Mouse (Mus musculus) intestine, embryonic 15.5 days (tissue): ENCODE results near the gene Trim45. TPM values are rescaled to one million over a fixed set of nuclear protein-coding genes. Genes with fewer than 3 reads are reported as not detected.

Experiments
- ATAC-seq: fragments of 200-750 bp; cut with Nextera tagmentation; 2 replicates; pipeline ENCODE4 v1.8.0; 2017; ENCODE audit warnings: moderate TSS enrichment, moderate library complexity
- H3K27ac ChIP-seq: fragments of 300-500 bp; sonication (generic); 2 replicates; pipeline ENCODE4 v1.5.1; 2015; ENCODE audit warnings: mild to moderate bottlenecking, inconsistent platforms
- H3K27me3 ChIP-seq: fragments of 300-500 bp; sonication (generic); replicated peaks from 2 replicates; pipeline ENCODE4 v1.6.1; 2015; ENCODE audit warnings: inconsistent platforms
- H3K36me3 ChIP-seq: fragments of 300-500 bp; sonication (generic); 2 replicates; pipeline ENCODE4 v1.6.1; 2015; ENCODE audit warnings: inconsistent platforms
- H3K4me1 ChIP-seq: fragments of 300-500 bp; sonication (generic); replicated peaks from 2 replicates; pipeline ENCODE4 v1.6.1; 2015; ENCODE audit warnings: inconsistent platforms
- H3K4me2 ChIP-seq: fragments of 300-500 bp; sonication (generic); replicated peaks from 2 replicates; pipeline ENCODE4 v1.6.1; 2015; ENCODE audit warnings: mild to moderate bottlenecking, inconsistent platforms
- H3K4me3 ChIP-seq: fragments of 300-500 bp; sonication (generic); replicated peaks from 2 replicates; pipeline ENCODE4 v1.5.1; 2015; ENCODE audit warnings: inconsistent platforms
- H3K9ac ChIP-seq: fragments of 300-500 bp; sonication (generic); 2 replicates; pipeline ENCODE4 v1.6.1; 2015; ENCODE audit warnings: inconsistent platforms
- H3K9me3 ChIP-seq: fragments of 300-500 bp; sonication (generic); 2 replicates; pipeline ENCODE4 v1.6.1; 2016; ENCODE audit warnings: inconsistent platforms
- WGBS: fragments of 180-500 bp; shearing (Covaris S2); methylation state at CpG from one replicate; pipeline ENCODE4 v1.1.7; 2015; 5-methylcytosine and 5-hydroxymethylcytosine counted together
- polyA plus RNA-seq: library from polyadenylated mRNA; unstranded; fragments of >200 nt; fragmentation: Nextera tagmentation; extraction: Ambion mirVana; gene quantifications from 2 replicates; pipeline ENCODE4 v1.2.1, GENCODE M21; 2015

The Trim45 gene
- polyA plus RNA-seq, 1 experiment from 2014 or later, result 3.8 TPM

- no peaks in the 10 kb centered on the region for H3K9me3 ChIP-seq
- no peak overlapping the region for H3K4me2 ChIP-seq
These were observed 11.0 kb upstream of the Trim45 start for GRCm38 (mm10) chr3:100911026-100911425.

GRCm38 (mm10) chr3:100911498-100912213 is 10.3 kb upstream of the Trim45 start:
- 39% methylated on average over 7 of the region's 7 CpGs for WGBS
- 0 out of 2 replicates have a peak, but pooled peaks cover 5% of the 10 kb centered on the region for H3K4me1 ChIP-seq

More at GRCm38 (mm10) chr3:100911026-100911425, 11.0 kb upstream of the Trim45 start:
- Histone ChIP-seq H3K27ac (peak overlapping the region; percentile 24; the same call in 1 of the 2 replicates), H3K4me3 (no peak overlapping the region), H3K9ac (no peak overlapping the region), H3K27me3 (no peaks in the 10 kb centered on the region), H3K4me1 (0 out of 2 replicates have a peak, but pooled peaks cover 5% of the 10 kb centered on the region), H3K36me3 (no peaks in the 10 kb centered on the region)
- 45% methylated on average over 9 of the region's 9 CpGs for WGBS
- no peak for ATAC-seq

GRCm38 (mm10) chr3:100916844-100917243 is 5.2 kb upstream of the Trim45 start:
- Histone ChIP-seq H3K27ac (no peak overlapping the region), H3K36me3 (no peaks in the 10 kb centered on the region), H3K27me3 (no peaks in the 10 kb centered on the region), H3K4me1 (no peaks in the 10 kb centered on the region), H3K4me3 (no peak overlapping the region), H3K4me2 (no peak overlapping the region), H3K9ac (no peak overlapping the region), H3K9me3 (no peaks in the 10 kb centered on the region)
- WGBS, result 15% methylated on average over 7 of the region's 7 CpGs
- ATAC-seq, result no peak

More at GRCm38 (mm10) chr3:100911498-100912213, 10.3 kb upstream of the Trim45 start:
- ATAC-seq, result peak; percentile 79
- no peaks in the 10 kb centered on the region for H3K27me3 ChIP-seq
- no peaks in the 10 kb centered on the region for H3K9me3 ChIP-seq
- no peaks in the 10 kb centered on the region for H3K36me3 ChIP-seq
- no peak overlapping the region for H3K4me3 ChIP-seq
- H3K4me2 ChIP-seq, result no peak overlapping the region
- 0 out of 2 replicates have a peak overlapping the region, but pooled peaks have one; percentile 25 for H3K27ac ChIP-seq
- no peak overlapping the region for H3K9ac ChIP-seq

GRCm38 (mm10) chr3:100920611-100921140 is 1.3 kb upstream of the Trim45 start:
- H3K9ac ChIP-seq, result no peak overlapping the region
- H3K4me1 ChIP-seq, result peaks cover 9% of the 10 kb centered on the region
- H3K4me3 ChIP-seq, result no peak overlapping the region
- no peaks in the 10 kb centered on the region for H3K9me3 ChIP-seq
- H3K27ac ChIP-seq, result no peak overlapping the region
- WGBS, result 76% methylated on average over 9 of the region's 9 CpGs
- no peaks in the 10 kb centered on the region for H3K36me3 ChIP-seq
- no peak overlapping the region for H3K4me2 ChIP-seq
- no peak for ATAC-seq
- no peaks in the 10 kb centered on the region for H3K27me3 ChIP-seq

GRCm38 (mm10) chr3:100922506-100923375 is 739 bp downstream of the Trim45 start:
- Histone ChIP-seq H3K4me3 (peak overlapping the region; percentile 55), H3K4me1 (peaks cover 9% of the 10 kb centered on the region), H3K9me3 (no peaks in the 10 kb centered on the region), H3K36me3 (no peaks in the 10 kb centered on the region), H3K4me2 (peak overlapping the region; percentile 76), H3K9ac (peak overlapping the region; percentile 63), H3K27ac (peak overlapping the region; percentile 39), H3K27me3 (no peaks in the 10 kb centered on the region)
- ATAC-seq, result peak; percentile 69
- WGBS, result 30% methylated on average over 28 of the region's 28 CpGs

- WGBS, result 69% methylated on average over 6 of the region's 6 CpGs
- Histone ChIP-seq H3K4me2 (no peak overlapping the region), H3K4me1 (peaks cover 9% of the 10 kb centered on the region), H3K27ac (no peak overlapping the region), H3K9me3 (no peaks in the 10 kb centered on the region), H3K36me3 (no peaks in the 10 kb centered on the region), H3K4me3 (no peak overlapping the region), H3K27me3 (no peaks in the 10 kb centered on the region), H3K9ac (no peak overlapping the region)
- no peak for ATAC-seq
These were observed 2.2 kb downstream of the Trim45 start for GRCm38 (mm10) chr3:100924065-100924732.

GRCm38 (mm10) chr3:100925176-100925575 is 3.2 kb downstream of the Trim45 start:
- Histone ChIP-seq H3K4me3 (no peak overlapping the region), H3K9me3 (no peaks in the 10 kb centered on the region), H3K9ac (no peak overlapping the region), H3K4me1 (peaks cover 9% of the 10 kb centered on the region), H3K27me3 (no peaks in the 10 kb centered on the region), H3K27ac (no peak overlapping the region), H3K4me2 (no peak overlapping the region), H3K36me3 (no peaks in the 10 kb centered on the region)
- 72% methylated on average over 16 of the region's 16 CpGs for WGBS
- no peak for ATAC-seq

- Histone ChIP-seq H3K36me3 (no peaks in the 10 kb centered on the region), H3K9ac (no peak overlapping the region), H3K27ac (no peak overlapping the region), H3K4me2 (no peak overlapping the region), H3K4me3 (no peak overlapping the region), H3K4me1 (no peaks in the 10 kb centered on the region), H3K9me3 (no peaks in the 10 kb centered on the region), H3K27me3 (no peaks in the 10 kb centered on the region)
- no peak for ATAC-seq
- WGBS, result 92% methylated on average over 23 of the region's 23 CpGs
These were observed 9.5 kb downstream of the Trim45 start for GRCm38 (mm10) chr3:100931332-100932076.

- no peak overlapping the region for H3K4me2 ChIP-seq
- H3K9ac ChIP-seq, result no peak overlapping the region
- no peaks in the 10 kb centered on the region for H3K4me1 ChIP-seq
- WGBS, result 76% methylated on average over 11 of the region's 11 CpGs
- H3K9me3 ChIP-seq, result no peaks in the 10 kb centered on the region
- no peak overlapping the region for H3K27ac ChIP-seq
- no peaks in the 10 kb centered on the region for H3K27me3 ChIP-seq
- H3K4me3 ChIP-seq, result no peak overlapping the region
- H3K36me3 ChIP-seq, result no peaks in the 10 kb centered on the region
- ATAC-seq, result 0 out of 2 replicates have a peak, but pooled peaks have one; percentile 51
These were observed 10.3 kb downstream of the Trim45 start for GRCm38 (mm10) chr3:100932077-100932944.

GRCm38 (mm10) chr3:100935521-100935920 is 13.5 kb downstream of the Trim45 start:
- no peak overlapping the region for H3K4me2 ChIP-seq
- no peak overlapping the region for H3K4me3 ChIP-seq
- ATAC-seq, result no peak
- H3K36me3 ChIP-seq, result peaks cover 14% of the 10 kb centered on the region
- H3K27ac ChIP-seq, result no peak overlapping the region
- no peaks in the 10 kb centered on the region for H3K4me1 ChIP-seq
- H3K9me3 ChIP-seq, result no peaks in the 10 kb centered on the region
- WGBS, result 71% methylated on average over 6 of the region's 6 CpGs
- no peaks in the 10 kb centered on the region for H3K27me3 ChIP-seq
- no peak overlapping the region for H3K9ac ChIP-seq

GRCm38 (mm10) chr3:100936201-100936600 is 14.2 kb downstream of the Trim45 start:
- H3K27ac ChIP-seq, result no peak overlapping the region
- H3K9me3 ChIP-seq, result no peaks in the 10 kb centered on the region
- H3K27me3 ChIP-seq, result no peaks in the 10 kb centered on the region
- H3K4me1 ChIP-seq, result no peaks in the 10 kb centered on the region
- no peak overlapping the region for H3K4me3 ChIP-seq
- WGBS, result 95% methylated on average over 6 of the region's 6 CpGs
- no peak for ATAC-seq
- H3K36me3 ChIP-seq, result peaks cover 14% of the 10 kb centered on the region
- H3K9ac ChIP-seq, result no peak overlapping the region
- H3K4me2 ChIP-seq, result no peak overlapping the region
